Mouse (Mus musculus) heart, embryonic 13.5 days (tissue): ENCODE measurements around the gene Gm4513. TPM values are rescaled to one million over a fixed set of nuclear protein-coding genes. Genes with fewer than 3 reads are reported as not detected.
"Not testable (repeated sequence)": the region's sequence is repeated elsewhere in the genome, so short reads cannot be mapped to it uniquely, and the experiment has no call there.

ENCODE experiments used
- ATAC-seq: fragments of 200-750 bp; cut with Nextera tagmentation; 2 replicates; pipeline ENCODE4 v1.8.0; 2017; ENCODE audit warnings: moderate TSS enrichment; ENCODE audit not compliant: insufficient number of reproducible peaks, low FRiP score, low TSS enrichment; ENCODE audit errors: extremely low read depth
- H3K27ac ChIP-seq: fragments of 300-500 bp; sonication (generic); replicated peaks from 2 replicates; pipeline ENCODE4 v1.5.1; 2015; ENCODE audit warnings: moderate library complexity, mild to moderate bottlenecking, inconsistent platforms
- H3K27me3 ChIP-seq: fragments of 300-500 bp; sonication (generic); replicated peaks from 2 replicates; pipeline ENCODE4 v1.6.1; 2015; ENCODE audit warnings: mild to moderate bottlenecking, inconsistent platforms
- H3K36me3 ChIP-seq: fragments of 300-500 bp; sonication (generic); 2 replicates; pipeline ENCODE4 v1.6.1; 2015; ENCODE audit warnings: mild to moderate bottlenecking, inconsistent platforms
- H3K4me1 ChIP-seq: fragments of 300-500 bp; sonication (generic); 2 replicates; pipeline ENCODE4 v1.6.1; 2015; ENCODE audit warnings: inconsistent platforms
- H3K4me2 ChIP-seq: fragments of 300-500 bp; sonication (generic); 2 replicates; pipeline ENCODE4 v1.6.1; 2015; ENCODE audit warnings: inconsistent platforms, mild to moderate bottlenecking, moderate library complexity
- H3K4me3 ChIP-seq: fragments of 300-500 bp; sonication (generic); 2 replicates; pipeline ENCODE4 v1.5.1; 2015; ENCODE audit warnings: moderate library complexity, mild to moderate bottlenecking, inconsistent platforms
- H3K9ac ChIP-seq: fragments of 300-500 bp; sonication (generic); 2 replicates; pipeline ENCODE4 v1.6.1; 2015; ENCODE audit warnings: inconsistent platforms, mild to moderate bottlenecking, moderate library complexity
- H3K9me3 ChIP-seq: fragments of 300-500 bp; sonication (generic); 2 replicates; pipeline ENCODE4 v1.6.1; 2016; ENCODE audit warnings: inconsistent platforms
- WGBS: fragments of 180-500 bp; shearing (Covaris S2); methylation state at CpG from one replicate; pipeline ENCODE4 v1.1.7; 2015; ENCODE audit warnings: mixed read lengths; 5-methylcytosine and 5-hydroxymethylcytosine counted together
- polyA plus RNA-seq: library from polyadenylated mRNA; unstranded; fragments of >200 nt; fragmentation: Nextera tagmentation; extraction: Ambion mirVana; gene quantifications from 2 replicates; pipeline ENCODE4 v1.2.1, GENCODE M21; 2015

Gene Gm4513
- not detected in 2 replicates for polyA plus RNA-seq

DNA sequence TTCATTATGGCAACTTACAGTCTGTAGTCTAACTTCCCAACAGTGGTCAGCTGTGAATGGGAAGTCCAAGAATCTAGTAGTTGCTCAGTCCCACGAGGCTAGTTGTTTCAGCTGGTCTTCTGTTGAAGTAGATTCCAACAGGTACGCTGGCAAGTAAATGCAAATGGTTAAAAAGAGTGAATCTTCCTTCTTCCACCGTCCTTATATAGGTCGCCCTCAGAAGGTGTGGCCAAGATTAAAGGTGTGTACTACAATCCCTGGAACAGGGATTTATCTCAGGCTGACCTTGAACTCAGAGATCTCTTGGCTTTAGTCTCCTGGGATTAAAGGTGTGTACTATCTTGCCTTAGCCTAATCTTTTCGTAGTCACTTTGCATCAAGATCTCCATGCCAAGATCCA, at the start of gene Gm4513:
Gene Gm4513 (minus strand): TSS at position 101 of the 400 bp plus-strand sequence.
- not testable (repeated sequence) for H3K9ac ChIP-seq, ATAC-seq, H3K27me3 ChIP-seq, H3K4me2 ChIP-seq, H3K4me1 ChIP-seq, H3K36me3 ChIP-seq, H3K4me3 ChIP-seq, H3K9me3 ChIP-seq, H3K27ac ChIP-seq
- 66% methylated on average over 3 of the region's 5 CpGs for WGBS

DNA sequence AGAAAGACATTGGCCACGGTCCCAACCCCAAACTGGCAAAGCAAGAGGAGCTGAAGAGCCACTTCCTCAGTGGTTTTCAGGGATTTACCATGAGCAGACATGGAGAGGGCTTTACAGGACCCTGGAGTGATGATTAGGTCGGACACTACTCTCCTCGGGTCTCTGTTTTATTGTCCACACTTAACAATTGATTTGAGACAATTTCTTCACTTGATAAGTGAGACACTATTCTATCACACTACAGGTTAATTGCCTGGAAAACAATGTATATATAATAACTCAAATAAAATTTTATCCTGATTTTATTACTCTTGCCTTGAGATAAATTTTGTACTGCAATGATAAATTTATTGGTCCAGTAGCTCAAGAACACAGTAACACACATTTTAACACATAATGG, 22.7 kb downstream of the Gm4513 start, which contains the start of gene Gm4141:
Gene Gm4141 (minus strand): TSS at position 101 of the 400 bp plus-strand sequence.
- not testable (repeated sequence) for H3K9me3 ChIP-seq, H3K4me1 ChIP-seq, H3K27me3 ChIP-seq, H3K36me3 ChIP-seq, H3K9ac ChIP-seq, H3K4me2 ChIP-seq, ATAC-seq, H3K4me3 ChIP-seq, H3K27ac ChIP-seq
- WGBS: no CpG with 5 or more reads among the region's 3 CpGs

DNA sequence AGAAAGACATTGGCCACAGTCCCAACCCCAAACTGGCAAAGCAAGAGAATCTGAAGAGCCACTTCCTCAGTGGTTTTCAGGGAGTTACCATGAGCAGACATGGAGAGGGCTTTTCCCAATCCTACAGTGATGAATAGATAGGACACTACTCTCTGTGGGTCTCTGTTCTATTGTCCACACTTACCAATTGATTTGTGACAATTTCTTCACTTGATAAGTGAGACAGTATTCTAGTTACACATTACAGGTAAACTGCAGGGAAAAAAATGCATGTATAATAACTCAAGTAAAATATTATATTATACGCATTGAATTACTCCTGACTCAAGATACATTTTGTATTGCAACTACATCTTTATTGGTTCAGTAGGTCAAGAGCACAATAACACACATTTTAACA, 53.2 kb downstream of the Gm4513 start, which contains the start of gene Gm5726:
Gene Gm5726 (minus strand): TSS at position 101 of the 400 bp plus-strand sequence.
- not testable (repeated sequence) for ATAC-seq, H3K4me3 ChIP-seq, H3K36me3 ChIP-seq, H3K4me1 ChIP-seq, H3K9ac ChIP-seq, H3K27ac ChIP-seq, H3K9me3 ChIP-seq, H3K4me2 ChIP-seq, H3K27me3 ChIP-seq
- no CpG with 5 or more reads among the region's 1 CpGs for WGBS

Other genes starting within 250 kb of the Gm4513 start
- gene Gm5728, start 223.6 kb downstream of the Gm4513 start, polyA plus RNA-seq: not detected in 2 replicates
- not detected in 2 replicates for gene Vmn1r100, start 181.1 kb downstream of the Gm4513 start, polyA plus RNA-seq
- not detected in 2 replicates for gene Vmn1r101, start 156.4 kb downstream of the Gm4513 start, polyA plus RNA-seq
- not detected in 2 replicates for gene Gm10670, start 124.1 kb downstream of the Gm4513 start, polyA plus RNA-seq
- gene Vmn1r103, start 88.5 kb downstream of the Gm4513 start, polyA plus RNA-seq: not detected in 2 replicates
- gene Vmn1r104, start 65.2 kb downstream of the Gm4513 start, polyA plus RNA-seq: not detected in 2 replicates
- not detected in 2 replicates for gene Gm5726, start 53.3 kb downstream of the Gm4513 start, polyA plus RNA-seq
- gene Gm4141, start 22.8 kb downstream of the Gm4513 start, polyA plus RNA-seq: not detected in 2 replicates
- not detected in 2 replicates for gene Vmn1r107, start 69.9 kb upstream of the Gm4513 start, polyA plus RNA-seq
- not detected in 2 replicates for gene Vmn1r111, start 104.2 kb upstream of the Gm4513 start, polyA plus RNA-seq
- gene Gm10668, start 131.6 kb upstream of the Gm4513 start, polyA plus RNA-seq: not detected in 2 replicates
- gene Vmn1r112, start 172.2 kb upstream of the Gm4513 start, polyA plus RNA-seq: not detected in 2 replicates
- not detected in 2 replicates for gene Vmn1r113, start 188.3 kb upstream of the Gm4513 start, polyA plus RNA-seq
- not detected in 2 replicates for gene Vmn1r114, start 213.2 kb upstream of the Gm4513 start, polyA plus RNA-seq
- not detected in 2 replicates for gene Vmn1r115, start 246.0 kb upstream of the Gm4513 start, polyA plus RNA-seq